Mouse (Mus musculus) urinary bladder, postnatal 4 days (tissue): ENCODE measurements around the gene Olfr1042.
"Not testable (repeated sequence)": the region's sequence is repeated elsewhere in the genome, so short reads cannot be mapped to it uniquely, and the experiment has no call there.

Experiments
- DNase-seq, 2 experiments: peaks; one replicate each; pipeline ENCODE4 v3.0.0; 2021 to 2022; ENCODE audit warnings: low spot score in 2 of 2

The Olfr1042 gene

DNA sequence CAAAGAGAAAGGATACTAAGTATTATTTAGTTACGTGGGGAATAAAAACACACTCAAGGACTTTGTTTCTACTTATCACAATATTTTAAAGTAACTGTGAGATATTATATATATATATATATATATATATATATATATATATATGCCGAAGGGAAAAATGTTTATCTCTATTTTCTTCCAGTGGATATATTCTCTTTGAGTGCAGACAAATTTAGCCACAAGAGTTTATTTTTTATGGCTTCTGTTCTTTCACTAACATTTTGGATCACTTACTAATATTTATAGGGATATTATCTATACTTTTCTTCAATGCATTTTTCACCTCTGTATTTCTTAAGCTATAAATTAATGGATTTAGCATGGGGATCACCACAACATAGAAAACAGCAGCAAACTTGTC, at the start of gene Olfr1042:
Gene Olfr1042 (minus strand): TSS at position 101 of the 400 bp plus-strand sequence.
- DNase-seq, result no peak

DNA sequence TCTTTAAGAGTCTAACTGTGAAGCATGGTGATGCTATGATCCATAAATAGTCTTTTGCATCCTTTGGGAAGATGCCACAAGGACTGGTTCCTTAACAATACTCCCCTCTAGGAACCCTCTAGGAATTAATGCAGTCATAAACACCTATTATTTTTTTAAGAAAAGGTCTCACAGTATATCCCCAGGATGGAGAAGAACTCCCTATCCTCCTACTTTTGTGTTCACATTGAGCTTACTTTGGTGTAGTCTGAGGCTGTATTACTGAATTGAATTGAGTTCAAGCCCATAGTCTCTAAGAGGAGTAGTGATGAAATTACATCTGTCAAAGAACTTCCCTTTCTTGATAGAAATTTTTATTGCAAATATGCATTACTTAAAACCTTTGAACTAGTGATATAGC, 41.3 kb upstream of the Olfr1042 start, which contains the start of gene Olfr1045:
Gene Olfr1045 (minus strand): TSS at position 101 of the 400 bp plus-strand sequence.
- no peak for DNase-seq

DNA sequence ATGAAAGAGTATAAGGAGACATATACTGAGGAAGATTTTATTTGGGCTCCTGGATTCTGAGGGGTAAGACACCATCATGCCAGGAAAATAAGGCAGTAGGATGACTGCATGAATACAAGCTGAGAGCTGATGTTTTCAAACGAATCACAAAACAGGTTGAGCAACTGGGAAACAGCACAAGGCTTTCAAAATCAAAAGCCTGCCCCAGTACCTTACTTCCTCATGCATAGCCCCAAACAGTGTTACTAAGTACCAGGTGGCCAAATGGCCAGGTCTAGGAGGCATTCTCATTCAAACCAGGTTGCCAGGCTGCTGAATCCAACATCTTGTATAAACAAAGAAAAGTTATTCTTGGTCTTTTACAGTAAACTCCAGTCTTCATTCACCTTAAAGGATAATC, 34.2 kb upstream of the Olfr1042 start:
- no peak for DNase-seq

DNA sequence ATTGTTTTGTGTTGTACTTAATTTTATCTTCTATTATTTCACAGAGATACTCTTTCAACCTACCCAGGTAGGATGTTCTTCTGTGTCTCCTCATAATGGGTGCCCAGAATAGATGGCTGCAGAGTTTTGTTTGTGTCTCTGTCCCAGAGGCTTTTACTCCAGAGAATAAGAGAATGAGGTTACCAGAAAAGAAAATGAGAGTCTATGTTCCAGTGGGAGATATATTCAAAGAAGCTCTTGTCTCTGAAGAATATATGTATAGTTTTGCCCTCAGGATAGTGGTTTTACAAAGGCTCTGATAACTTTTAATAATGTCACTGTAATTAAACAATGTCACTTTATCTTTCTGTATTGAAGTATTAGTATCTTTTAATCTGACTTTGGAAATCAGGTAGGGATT, 23.9 kb upstream of the Olfr1042 start, which contains the start of gene Olfr52:
Gene Olfr52 (minus strand): TSS at position 101 of the 400 bp plus-strand sequence.
- no peak for DNase-seq

DNA sequence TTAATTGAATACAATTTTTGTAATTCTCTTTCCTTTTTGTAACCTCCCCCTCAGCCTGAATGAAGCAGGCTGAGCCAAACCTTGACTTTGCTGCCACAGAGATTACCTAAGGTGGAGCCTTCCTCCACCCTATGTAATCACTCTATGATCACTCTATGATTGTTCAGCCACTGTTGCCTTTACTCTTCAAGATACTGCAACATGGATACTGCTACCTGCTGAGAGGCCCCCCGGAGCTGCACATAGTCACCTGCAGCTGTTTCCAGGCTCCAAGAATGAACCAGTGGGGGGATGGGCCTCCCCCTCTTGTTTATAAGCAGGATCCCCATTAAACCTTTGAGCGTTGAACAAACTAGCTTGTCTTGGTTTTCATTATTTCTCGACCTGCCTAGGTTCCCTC, 18.3 kb upstream of the Olfr1042 start:
- DNase-seq, result no peak

DNA sequence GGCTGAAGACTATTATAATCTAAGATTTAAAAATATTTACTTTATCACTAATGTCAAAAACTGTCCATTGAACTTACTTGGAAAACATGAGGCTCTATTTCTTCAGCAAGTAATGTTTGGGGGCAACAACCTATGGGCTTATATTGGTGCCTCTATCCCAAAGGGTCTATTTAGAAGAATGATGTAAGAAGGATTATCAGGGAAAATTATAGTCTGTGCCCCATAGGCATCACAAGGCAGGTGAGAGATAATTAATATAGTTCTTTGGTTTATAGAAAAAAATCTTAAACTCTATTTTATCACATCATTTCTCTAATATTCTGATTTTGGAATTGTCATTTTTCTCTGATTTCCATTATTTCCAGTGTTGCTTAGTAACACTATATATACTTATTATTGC, 16.1 kb upstream of the Olfr1042 start, which contains the start of gene Olfr1044:
Gene Olfr1044 (minus strand): TSS at position 101 of the 400 bp plus-strand sequence.
- DNase-seq, result no peak

DNA sequence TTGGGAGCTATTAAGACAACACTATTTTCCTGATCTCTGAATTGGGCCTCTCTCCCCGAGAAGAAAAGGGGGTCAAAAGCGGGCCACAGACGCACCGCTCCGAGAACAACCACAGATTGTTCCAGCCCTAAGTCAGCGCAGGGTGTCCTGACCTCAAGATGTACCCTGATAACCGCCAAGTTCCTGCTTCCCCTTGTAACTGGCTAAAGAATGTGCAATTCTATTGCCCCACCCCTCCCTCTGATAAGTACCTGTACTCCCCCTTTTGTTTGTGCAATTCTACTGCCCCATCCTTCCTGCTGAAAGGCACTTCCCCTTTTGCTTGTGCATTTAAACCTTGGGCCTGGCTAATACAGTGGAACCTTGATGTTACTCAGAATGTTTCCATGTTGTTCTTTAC, 13.8 kb upstream of the Olfr1042 start:
- not testable (repeated sequence) for DNase-seq

DNA sequence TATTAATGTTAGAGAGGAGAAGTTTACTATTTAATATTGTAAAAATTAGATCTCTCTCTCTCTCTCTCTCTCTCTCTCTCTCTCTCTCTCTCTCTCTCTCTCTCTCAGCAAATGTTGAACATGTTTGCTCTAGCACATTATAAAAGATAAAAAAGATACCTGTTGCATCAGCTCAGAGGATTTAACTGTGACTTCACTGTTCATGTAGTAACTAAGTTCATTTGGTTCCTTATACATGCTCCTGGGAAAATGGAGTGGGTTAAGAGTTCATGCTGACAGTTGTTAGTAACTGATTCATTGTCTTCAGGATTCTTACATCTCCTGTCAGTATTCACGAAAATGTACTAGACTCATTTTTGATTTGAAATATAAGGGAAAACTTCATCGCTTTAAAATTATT, 5.8 kb upstream of the Olfr1042 start, which contains the start of gene Olfr1043:
Gene Olfr1043 (minus strand): TSS at position 101 of the 400 bp plus-strand sequence.
- DNase-seq, result no peak

DNA sequence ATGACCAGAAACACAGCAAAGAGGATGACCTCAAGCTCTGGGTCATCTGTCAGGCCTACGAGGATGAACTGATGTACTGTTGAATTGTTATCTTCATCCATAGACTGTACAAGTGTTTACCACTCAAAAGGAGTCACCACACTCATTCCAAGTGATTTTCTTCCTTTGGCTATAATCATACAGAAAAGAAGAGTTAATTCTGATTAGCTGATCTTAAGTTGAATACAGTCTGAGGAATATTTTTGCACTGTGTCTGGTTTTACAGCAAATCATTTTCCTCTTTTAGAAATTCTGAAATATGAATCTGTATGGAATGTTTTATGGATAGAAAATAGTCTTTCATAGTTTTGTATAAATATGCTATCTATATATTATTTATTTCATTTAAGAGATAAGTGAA, 15.0 kb downstream of the Olfr1042 start, which contains the start of gene Olfr1040:
Gene Olfr1040 (minus strand): TSS at position 101 of the 400 bp plus-strand sequence.
- DNase-seq, result no peak

DNA sequence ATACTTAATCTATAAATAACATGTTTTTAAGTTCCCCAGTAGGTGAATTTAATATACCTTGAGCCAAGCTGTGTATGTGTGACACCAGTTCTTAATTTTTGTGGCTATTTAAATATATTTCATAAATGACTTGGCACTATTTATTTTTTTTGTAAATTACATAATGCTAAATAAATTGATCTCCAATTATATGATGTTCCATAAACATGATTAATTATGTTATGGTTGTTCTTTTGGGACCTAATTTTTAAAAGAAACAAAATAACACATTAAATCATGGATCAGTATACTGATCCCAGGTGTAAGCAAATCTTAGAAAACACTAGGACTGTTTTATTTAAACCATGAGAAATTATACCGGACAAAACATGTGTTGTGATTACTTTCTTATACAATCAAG, 25.8 kb downstream of the Olfr1042 start, which contains the start of gene Olfr1039:
Gene Olfr1039 (minus strand): TSS at position 101 of the 400 bp plus-strand sequence.
- DNase-seq, result no peak
